Mouse (Mus musculus) lung, adult 2 months (tissue): Measurements from ENCODE around the gene Tuft1.

Experiments
- CTCF ChIP-seq: fragments of 200-500 bp; IDR thresholded peaks from 2 replicates; pipeline ENCODE4 v1.5.1; 2011; ENCODE audit warnings: mild to moderate bottlenecking, low read length, control low read depth; ENCODE audit not compliant: insufficient read depth
- POLR2A ChIP-seq: fragments of 200-500 bp; IDR thresholded peaks from 2 replicates; pipeline ENCODE4 v1.6.1; 2011; ENCODE audit warnings: low read depth, mild to moderate bottlenecking, control low read depth, low read length, borderline replicate concordance; ENCODE audit errors: extremely low read depth

- TF ChIP-seq CTCF, result no peak
- no peak for TF ChIP-seq POLR2A
Measured at GRCm38 (mm10) chr3:94628712-94629111, 30.0 kb downstream of the Tuft1 start.
